Mouse (Mus musculus) adrenal gland, postnatal 4 days (tissue): ENCODE measurements around the gene Fam161b. TPM values are rescaled to one million over a fixed set of nuclear protein-coding genes. Genes with fewer than 3 reads are reported as not detected.
"Not testable (repeated sequence)": the region's sequence is repeated elsewhere in the genome, so short reads cannot be mapped to it uniquely, and the experiment has no call there.

Source experiments
- DNase-seq, 2 experiments: peaks; one replicate each; pipeline ENCODE4 v3.0.0; 2021 to 2022; ENCODE audit warnings: low spot score in 2 of 2, mixed read lengths in 2 of 2
- total RNA-seq, 2 experiments: library from RNA; stranded (reverse); gene quantifications; 2 replicates each; pipeline ENCODE4 v1.2.3; 2021

The Fam161b gene
- total RNA-seq, 2 experiments from 2014 or later, result 2.0 to 2.7 TPM

DNA sequence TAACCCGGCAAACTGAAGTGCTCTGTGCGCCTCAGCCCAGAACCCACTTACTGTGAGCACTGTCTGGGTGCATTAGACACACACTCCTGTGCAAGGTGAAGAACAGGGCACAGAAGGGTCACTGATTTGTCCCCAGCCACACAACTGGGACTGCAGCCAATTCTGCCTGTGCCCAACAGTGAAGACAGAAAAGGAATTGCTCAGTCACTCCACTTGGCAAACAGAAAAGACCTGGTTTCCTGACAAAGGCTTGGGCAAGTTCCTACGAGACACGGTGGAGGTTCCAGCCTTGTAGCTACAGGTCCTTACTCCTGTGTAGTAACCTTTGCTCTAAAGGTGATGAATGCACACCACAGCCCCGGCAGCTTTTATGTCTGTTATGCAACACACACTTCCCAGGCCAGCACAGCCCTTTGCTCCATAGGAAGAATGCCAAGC is 23.0 kb upstream of the Fam161b start:
- DNase-seq, result no peak

DNA sequence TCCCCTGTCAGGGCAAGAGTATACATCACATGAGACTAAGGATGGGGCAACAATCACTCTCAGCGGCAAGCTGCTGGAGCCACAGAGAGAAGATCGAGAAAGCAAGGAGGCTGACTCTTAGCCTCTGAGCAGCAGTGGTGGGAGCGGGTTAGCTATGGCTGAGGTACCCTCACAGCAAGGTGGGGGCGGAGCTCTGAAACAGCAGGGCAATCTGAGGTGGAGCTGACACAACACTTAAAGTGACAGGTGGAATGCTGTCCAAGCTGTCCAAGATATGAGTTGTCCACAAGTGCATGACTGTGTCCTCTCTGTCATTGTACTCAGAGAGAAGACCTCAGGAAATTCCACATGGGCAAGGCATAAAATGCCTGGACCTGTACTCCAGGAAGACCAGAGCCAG is 20.7 kb upstream of the Fam161b start:
- DNase-seq, result no peak

DNA sequence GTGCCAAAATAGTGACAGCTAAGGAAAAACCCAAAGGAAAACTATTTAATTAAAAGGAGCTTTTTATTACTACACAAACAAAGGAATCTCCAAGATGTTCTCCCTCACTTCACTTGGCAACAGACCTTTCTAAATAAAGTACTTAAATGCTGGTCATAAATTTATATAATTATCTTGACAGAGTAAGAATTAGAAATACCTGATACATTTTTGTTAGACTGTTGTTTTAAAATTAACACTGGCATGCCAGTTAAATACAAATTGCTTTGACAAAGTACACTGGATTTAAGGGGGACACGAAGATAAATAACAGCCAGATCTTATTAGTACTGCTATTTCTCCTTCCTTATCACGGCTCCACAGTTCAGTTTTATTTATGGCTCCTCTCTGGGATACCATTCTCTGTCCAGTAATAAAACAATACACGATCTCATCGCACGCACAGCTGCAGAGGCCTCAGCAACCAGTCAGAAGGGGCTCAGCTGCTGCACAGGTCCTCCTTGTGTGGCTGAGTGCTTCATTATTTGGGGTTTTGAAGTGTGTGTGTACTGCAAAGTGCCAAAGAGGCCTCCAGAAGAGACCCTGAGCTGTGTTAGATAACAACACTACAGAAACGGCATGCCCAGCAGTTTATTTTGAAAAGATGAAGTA is 12.3 kb upstream of the Fam161b start:
- no peak for DNase-seq

DNA sequence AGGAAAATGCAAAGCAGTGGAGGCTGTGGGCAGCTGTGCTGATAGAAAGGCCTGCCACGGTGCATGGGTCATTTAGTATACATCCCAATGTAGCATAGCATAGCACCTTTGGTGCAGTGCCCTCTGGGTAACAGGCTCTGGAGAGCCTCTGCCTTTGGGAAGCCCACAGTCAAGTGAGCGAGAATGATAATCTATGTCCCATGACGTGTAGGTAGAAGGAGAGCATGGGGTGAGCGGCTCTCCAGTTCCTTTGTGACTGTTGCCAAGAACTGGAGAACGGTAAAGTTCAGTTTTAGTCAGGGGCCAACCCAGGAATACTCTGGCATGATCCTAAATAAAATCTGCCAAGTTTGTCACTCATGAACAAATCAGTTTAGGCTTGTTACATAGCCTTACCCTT is 10.0 kb upstream of the Fam161b start:
- DNase-seq, result no peak

DNA sequence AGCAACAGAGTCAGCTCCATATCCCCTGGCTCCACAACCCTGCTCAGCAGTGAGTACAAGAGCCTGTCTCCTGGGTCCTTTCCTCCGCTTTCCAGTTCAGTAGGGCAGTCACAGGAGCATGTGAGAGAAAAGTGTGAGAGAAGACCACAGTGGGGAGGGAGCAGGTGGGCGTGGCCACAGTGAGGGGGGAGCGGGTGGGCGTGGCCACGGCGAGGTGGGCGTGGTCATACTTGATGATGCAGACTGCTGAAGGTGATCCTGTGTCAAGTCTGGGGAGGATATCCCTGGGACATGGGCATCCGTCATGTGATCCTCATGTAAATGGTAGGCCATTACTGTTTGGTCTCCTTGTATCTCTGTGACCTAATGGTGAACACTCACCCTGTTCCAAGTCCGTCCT is 5.3 kb upstream of the Fam161b start:
- DNase-seq, result no peak

DNA sequence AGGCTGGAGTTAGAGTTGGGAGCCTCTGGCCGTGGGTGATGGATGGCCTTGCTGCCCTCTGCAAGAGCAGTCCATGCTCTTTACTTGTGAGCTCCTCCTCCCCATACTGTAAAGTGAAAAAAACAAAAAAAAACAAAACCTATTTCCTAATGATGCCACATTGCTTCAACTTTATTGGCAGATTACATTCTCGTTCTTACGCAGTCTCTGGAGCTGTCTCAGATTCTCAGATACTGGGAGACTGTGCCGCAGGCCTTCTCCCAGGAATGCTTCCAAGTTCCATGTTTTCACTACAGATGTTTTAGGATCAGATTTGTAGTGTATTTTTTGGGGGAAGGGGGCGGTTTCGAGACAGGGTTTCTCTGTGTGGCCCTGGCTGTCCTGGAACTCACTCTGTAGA is 3.5 kb upstream of the Fam161b start:
- DNase-seq, result no peak

DNA sequence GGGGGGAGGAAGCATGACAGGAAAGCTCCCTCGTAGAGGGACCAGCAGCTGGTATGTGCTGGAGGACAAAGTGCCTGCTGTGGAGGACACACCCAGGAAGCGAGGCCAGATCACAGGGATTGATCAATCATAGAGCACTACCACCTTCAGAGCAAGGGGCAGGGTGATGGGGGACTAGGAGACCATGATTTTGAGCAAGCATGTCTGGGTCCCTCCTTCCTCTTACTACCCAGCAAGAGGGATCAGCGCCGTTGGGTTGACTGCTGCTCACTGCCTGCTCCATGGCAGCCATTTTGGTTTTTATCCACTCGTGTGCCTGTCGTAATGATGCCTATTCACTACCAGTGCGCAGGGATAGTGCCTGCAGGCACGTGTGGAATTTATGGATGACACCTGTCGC is 2.7 kb upstream of the Fam161b start:
- no peak for DNase-seq

GRCm38 (mm10) chr12:84362872-84363271 is 1.2 kb upstream of the Fam161b start:
- no peak for DNase-seq

GRCm38 (mm10) chr12:84358699-84359098 is 2.9 kb downstream of the Fam161b start:
- DNase-seq, result not testable (repeated sequence)

DNA sequence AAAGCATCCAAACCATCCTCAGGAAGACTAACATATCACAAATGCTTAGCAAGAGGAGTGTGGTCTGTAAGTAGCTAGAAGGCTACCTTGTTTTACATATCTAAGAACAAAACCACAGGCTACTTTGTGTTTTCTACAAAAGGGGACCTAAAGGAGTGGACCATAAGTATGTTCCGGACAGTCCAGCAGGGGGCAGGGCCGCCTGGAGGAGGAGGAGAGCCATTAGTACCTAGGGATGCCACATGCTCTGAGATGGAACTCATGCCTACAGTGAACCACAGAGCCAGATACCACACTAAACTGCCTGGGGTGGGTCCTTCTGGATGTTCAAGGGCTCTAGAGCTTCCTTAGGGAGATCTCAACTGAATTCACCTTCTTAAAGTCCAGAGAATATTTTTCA is 14.4 kb downstream of the Fam161b start:
- no peak for DNase-seq

DNA sequence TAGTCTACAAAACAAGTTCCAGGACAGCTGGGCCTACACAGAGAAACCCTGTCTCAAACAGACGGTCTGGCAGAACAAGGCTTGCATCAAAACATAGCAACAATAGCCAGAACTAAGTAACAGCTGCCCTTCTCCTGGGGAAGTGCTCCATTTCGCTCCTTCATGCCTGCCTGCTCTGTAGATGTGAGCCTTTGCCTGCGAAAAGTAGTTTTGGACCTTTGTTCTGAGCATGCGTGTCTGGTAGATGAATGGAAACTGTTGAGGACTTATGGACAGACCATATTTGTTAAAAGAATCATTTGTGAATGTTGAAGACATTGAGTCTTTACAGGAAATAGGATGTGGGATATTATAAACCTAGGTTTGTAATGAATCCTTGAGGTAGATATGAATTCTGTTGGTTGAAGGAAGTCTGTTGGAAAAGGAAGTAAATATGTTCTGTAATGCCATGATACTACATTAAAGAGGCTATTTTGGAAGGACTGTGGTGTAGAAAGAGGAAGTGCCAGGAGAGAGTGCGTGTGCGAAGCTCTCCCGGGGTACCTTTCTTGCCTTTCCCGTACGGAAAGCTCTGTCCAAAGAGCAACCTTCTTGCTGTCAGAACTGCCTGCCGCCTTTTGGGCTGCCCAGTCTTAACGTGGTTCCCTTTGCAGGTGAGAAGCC is 24.5 kb downstream of the Fam161b start:
- no peak for DNase-seq

DNA sequence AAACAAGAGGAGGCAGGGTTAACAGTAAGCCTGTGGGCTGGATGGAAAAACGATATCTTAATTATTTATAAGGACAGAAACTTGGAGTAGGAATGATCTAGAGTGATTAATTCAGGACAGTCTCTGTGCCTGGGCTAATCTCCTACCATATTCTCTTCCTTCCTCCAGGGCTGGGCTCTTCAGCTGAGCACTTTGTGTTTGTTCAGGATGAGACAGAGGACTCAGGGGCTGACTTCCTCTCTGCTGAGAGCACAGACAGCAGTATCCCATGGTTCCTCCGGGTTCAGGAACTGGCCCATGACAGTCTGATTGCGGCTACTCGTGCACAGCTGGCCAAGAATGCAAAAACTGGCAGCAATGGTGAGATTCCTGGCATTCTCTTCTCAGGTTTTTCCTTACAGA is 34.5 kb downstream of the Fam161b start:
- DNase-seq, result no peak

GRCm38 (mm10) chr12:84316721-84317621 is 44.7 kb downstream of the Fam161b start, which contains the start of gene Zfp410:
Gene Zfp410, plus strand, starts transcription at chr12:84316852.
- peak; percentile 55 to 75 for DNase-seq

GRCm38 (mm10) chr12:84316006-84316405 is 45.6 kb downstream of the Fam161b start:
- no peak for DNase-seq

DNA sequence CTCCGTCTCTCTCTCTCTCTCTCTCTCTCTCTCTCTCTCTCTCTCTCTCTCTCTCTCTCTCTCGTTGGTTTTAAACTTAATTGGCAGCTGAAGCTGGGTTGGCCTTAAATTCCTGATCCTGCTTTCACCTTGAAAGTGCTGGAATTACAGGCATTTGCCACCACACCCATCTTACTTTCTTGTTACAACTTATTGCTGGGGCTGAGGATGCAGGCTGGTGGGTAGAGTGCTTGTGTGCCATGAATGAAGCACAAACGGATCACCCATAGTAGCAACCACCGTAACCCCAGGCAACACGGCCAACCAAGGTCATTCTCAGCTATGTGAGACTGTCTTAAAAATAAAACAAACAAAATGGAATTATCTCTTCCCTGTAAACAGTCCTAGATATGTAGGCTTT is 50.3 kb downstream of the Fam161b start:
- DNase-seq, result no peak

GRCm38 (mm10) chr12:84304554-84304953 is 57.1 kb downstream of the Fam161b start:
- no peak for DNase-seq

- no peak for DNase-seq
These were observed 57.5 kb downstream of the Fam161b start for GRCm38 (mm10) chr12:84304101-84304500.

GRCm38 (mm10) chr12:84299265-84299664 is 62.4 kb downstream of the Fam161b start:
- no peak for DNase-seq

DNA sequence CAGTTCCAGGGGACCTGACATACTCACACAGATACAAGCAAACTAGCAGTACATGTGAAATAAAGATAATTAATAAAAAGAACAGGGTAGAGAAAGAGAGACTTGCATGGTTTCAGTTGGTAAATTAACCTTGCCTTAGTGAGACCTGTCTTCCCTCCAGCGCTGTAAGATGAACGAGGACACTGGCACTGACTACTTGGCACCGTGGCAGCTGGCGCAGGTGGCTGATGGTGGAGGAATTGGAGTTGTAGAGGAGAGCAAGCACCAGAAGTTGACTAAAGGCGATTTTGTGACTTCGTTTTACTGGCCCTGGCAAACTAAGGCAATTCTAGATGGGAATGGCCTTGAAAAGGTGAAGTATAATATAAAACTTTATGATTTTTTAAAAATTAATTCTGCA is 63.8 kb downstream of the Fam161b start:
- DNase-seq, result no peak
